Mouse (Mus musculus) neural tube, embryonic 11.5 days (tissue): ENCODE measurements around the gene Sesn3. TPM values are rescaled to one million over a fixed set of nuclear protein-coding genes. Genes with fewer than 3 reads are reported as not detected.

Experiments used
- polyA plus RNA-seq: library from polyadenylated mRNA; unstranded; fragments of >200 nt; fragmentation: Nextera tagmentation; extraction: Ambion mirVana; gene quantifications from 2 replicates; pipeline ENCODE4 v1.2.1, GENCODE M21; 2014

Sesn3 gene
- polyA plus RNA-seq, 1 experiment from 2014 or later, result 17.2 TPM

Other genes with a start within 250 kb of the Sesn3 start
- 7.5 and 8.0 TPM in 2 replicates for gene Endod1, start 106.4 kb downstream of the Sesn3 start, polyA plus RNA-seq
- gene Kdm4d, start 225.4 kb downstream of the Sesn3 start, polyA plus RNA-seq, result 0.15 and 0.28 TPM in 2 replicates
- gene Cwc15, start 225.6 kb downstream of the Sesn3 start, polyA plus RNA-seq, result 180 and 191 TPM in 2 replicates